Mouse (Mus musculus): ENCODE measurements at regions not wholly inside any gene's neighbourhood (a gene's known extent, or its start where the extent isn't known, plus 50 kb on each side); places are given as distances from the start of the nearest gene placed in this dataset.

- Histone ChIP-seq H3K4me3 (ENCODE audit: insufficient read depth, low read depth, low read length) (no peak overlapping the region), H3K27ac (replicated peaks; ENCODE audit: low read depth, low read length) (peak overlapping the region; percentile 62), H3K4me1 (ENCODE audit: control insufficient read depth, insufficient read depth, insufficient read length, low read length) (no peaks in the 10 kb centered on the region; the same call in 1 of the 2 replicates)
These were observed 120.3 kb downstream of the Gm10295 start for GRCm38 (mm10) chr7:71230901-71231477.

- H3K4me1 ChIP-seq (ENCODE audit: control insufficient read depth, insufficient read depth, insufficient read length, low read length) = no peaks in the 10 kb centered on the region; the same call in 1 of the 2 replicates
- H3K27ac ChIP-seq (replicated peaks; ENCODE audit: low read depth, low read length) = peak overlapping the region; percentile 76
- no peak overlapping the region for H3K4me3 ChIP-seq (ENCODE audit: insufficient read depth, low read depth, low read length)
These were observed 122.1 kb downstream of the Gm10295 start for GRCm38 (mm10) chr7:71229183-71229582.

- no peak overlapping the region for H3K27ac ChIP-seq (replicated peaks; ENCODE audit: low read depth, low read length)
- no peaks in the 10 kb centered on the region for H3K4me1 ChIP-seq (ENCODE audit: control insufficient read depth, insufficient read depth, insufficient read length, low read length)
These were observed 126.9 kb downstream of the Gm10295 start for GRCm38 (mm10) chr7:71224320-71224865.

GRCm38 (mm10) chr7:71223513-71224319, 127.6 kb downstream of the Gm10295 start:
- H3K4me3 ChIP-seq (ENCODE audit: insufficient read depth, low read depth, low read length) = no peak overlapping the region
- H3K4me1 ChIP-seq (ENCODE audit: control insufficient read depth, insufficient read depth, insufficient read length, low read length) = no peaks in the 10 kb centered on the region
- no peak overlapping the region for H3K27ac ChIP-seq (replicated peaks; ENCODE audit: low read depth, low read length)

More at GRCm38 (mm10) chr7:71224320-71224865, 126.9 kb downstream of the Gm10295 start:
- no peak overlapping the region for H3K4me3 ChIP-seq (ENCODE audit: insufficient read depth, low read depth, low read length)

- Histone ChIP-seq H3K4me3 (ENCODE audit: insufficient read depth, low read depth, low read length) (no peak overlapping the region), H3K27ac (replicated peaks; ENCODE audit: low read depth, low read length) (no peak overlapping the region)
These were observed 133.9 kb downstream of the Gm10295 start for GRCm38 (mm10) chr7:71217344-71217743.

GRCm38 (mm10) chr7:71216808-71217207, 134.5 kb downstream of the Gm10295 start:
- Histone ChIP-seq H3K27ac (replicated peaks; ENCODE audit: low read depth, low read length) (no peak overlapping the region), H3K4me1 (ENCODE audit: control insufficient read depth, insufficient read depth, insufficient read length, low read length) (no peaks in the 10 kb centered on the region), H3K4me3 (ENCODE audit: insufficient read depth, low read depth, low read length) (no peak overlapping the region)

More at GRCm38 (mm10) chr7:71217344-71217743, 133.9 kb downstream of the Gm10295 start:
- no peaks in the 10 kb centered on the region for H3K4me1 ChIP-seq (ENCODE audit: control insufficient read depth, insufficient read depth, insufficient read length, low read length)

GRCm38 (mm10) chr7:71214500-71215055, 136.7 kb downstream of the Gm10295 start:
- no peaks in the 10 kb centered on the region for H3K4me1 ChIP-seq (ENCODE audit: control insufficient read depth, insufficient read depth, insufficient read length, low read length)
- no peak overlapping the region; the same call in 1 of the 2 replicates for H3K27ac ChIP-seq (replicated peaks; ENCODE audit: low read depth, low read length)
- H3K4me3 ChIP-seq (ENCODE audit: insufficient read depth, low read depth, low read length) = no peak overlapping the region

GRCm38 (mm10) chr7:71193131-71193530, 158.2 kb downstream of the Gm10295 start:
- no peak overlapping the region for H3K4me3 ChIP-seq (ENCODE audit: insufficient read depth, low read depth, low read length)
- H3K27ac ChIP-seq (replicated peaks; ENCODE audit: low read depth, low read length) = no peak overlapping the region
- H3K4me1 ChIP-seq (ENCODE audit: control insufficient read depth, insufficient read depth, insufficient read length, low read length) = no peaks in the 10 kb centered on the region

GRCm38 (mm10) chr7:71190161-71190711, 161.0 kb downstream of the Gm10295 start:
- Histone ChIP-seq H3K4me3 (ENCODE audit: insufficient read depth, low read depth, low read length) (no peak overlapping the region), H3K27ac (replicated peaks; ENCODE audit: low read depth, low read length) (no peak overlapping the region), H3K4me1 (ENCODE audit: control insufficient read depth, insufficient read depth, insufficient read length, low read length) (no peaks in the 10 kb centered on the region)

- H3K27ac ChIP-seq (replicated peaks; ENCODE audit: low read depth, low read length) = no peak overlapping the region
- H3K4me3 ChIP-seq (ENCODE audit: insufficient read depth, low read depth, low read length) = no peak overlapping the region
- H3K4me1 ChIP-seq (ENCODE audit: control insufficient read depth, insufficient read depth, insufficient read length, low read length) = no peaks in the 10 kb centered on the region
These were observed 161.5 kb downstream of the Gm10295 start for GRCm38 (mm10) chr7:71189757-71190156.

- H3K4me1 ChIP-seq (ENCODE audit: control insufficient read depth, insufficient read depth, insufficient read length, low read length) = no peaks in the 10 kb centered on the region
- H3K4me3 ChIP-seq (ENCODE audit: insufficient read depth, low read depth, low read length) = no peak overlapping the region
- no peak overlapping the region for H3K27ac ChIP-seq (replicated peaks; ENCODE audit: low read depth, low read length)
These were observed 163.2 kb downstream of the Gm10295 start for GRCm38 (mm10) chr7:71188119-71188518.

GRCm38 (mm10) chr7:71174871-71175270, 176.4 kb downstream of the Gm10295 start:
- Histone ChIP-seq H3K27ac (replicated peaks; ENCODE audit: low read depth, low read length) (no peak overlapping the region), H3K4me1 (ENCODE audit: control insufficient read depth, insufficient read depth, insufficient read length, low read length) (no peaks in the 10 kb centered on the region), H3K4me3 (ENCODE audit: insufficient read depth, low read depth, low read length) (no peak overlapping the region)

GRCm38 (mm10) chr7:71139068-71139467, 212.2 kb downstream of the Gm10295 start:
- no peak overlapping the region for H3K4me3 ChIP-seq (ENCODE audit: insufficient read depth, low read depth, low read length)
- H3K4me1 ChIP-seq (ENCODE audit: control insufficient read depth, insufficient read depth, insufficient read length, low read length) = no peaks in the 10 kb centered on the region
- H3K27ac ChIP-seq (replicated peaks; ENCODE audit: low read depth, low read length) = no peak overlapping the region

GRCm38 (mm10) chr7:71129981-71130380, 221.3 kb downstream of the Gm10295 start:
- Histone ChIP-seq H3K4me3 (ENCODE audit: insufficient read depth, low read depth, low read length) (no peak overlapping the region), H3K27ac (replicated peaks; ENCODE audit: low read depth, low read length) (no peak overlapping the region), H3K4me1 (ENCODE audit: control insufficient read depth, insufficient read depth, insufficient read length, low read length) (no peaks in the 10 kb centered on the region)

GRCm38 (mm10) chr7:71128928-71129327, 222.4 kb downstream of the Gm10295 start:
- no peak overlapping the region for H3K27ac ChIP-seq (replicated peaks; ENCODE audit: low read depth, low read length)
- H3K4me3 ChIP-seq (ENCODE audit: insufficient read depth, low read depth, low read length) = no peak overlapping the region
- no peaks in the 10 kb centered on the region for H3K4me1 ChIP-seq (ENCODE audit: control insufficient read depth, insufficient read depth, insufficient read length, low read length)
